Mouse (Mus musculus) stomach, postnatal 0 days (tissue): ENCODE data around the gene Prkcg.

Experiments
- CTCF ChIP-seq: IDR thresholded peaks from 2 replicates; pipeline ENCODE4 v1.5.1; 2016; ENCODE audit warnings: antibody characterized with exemption, low read depth, mild to moderate bottlenecking, moderate library complexity
- EP300 ChIP-seq: optimal IDR thresholded peaks from 2 replicates; pipeline ENCODE3; 2016; ENCODE audit warnings: antibody characterized with exemption

DNA sequence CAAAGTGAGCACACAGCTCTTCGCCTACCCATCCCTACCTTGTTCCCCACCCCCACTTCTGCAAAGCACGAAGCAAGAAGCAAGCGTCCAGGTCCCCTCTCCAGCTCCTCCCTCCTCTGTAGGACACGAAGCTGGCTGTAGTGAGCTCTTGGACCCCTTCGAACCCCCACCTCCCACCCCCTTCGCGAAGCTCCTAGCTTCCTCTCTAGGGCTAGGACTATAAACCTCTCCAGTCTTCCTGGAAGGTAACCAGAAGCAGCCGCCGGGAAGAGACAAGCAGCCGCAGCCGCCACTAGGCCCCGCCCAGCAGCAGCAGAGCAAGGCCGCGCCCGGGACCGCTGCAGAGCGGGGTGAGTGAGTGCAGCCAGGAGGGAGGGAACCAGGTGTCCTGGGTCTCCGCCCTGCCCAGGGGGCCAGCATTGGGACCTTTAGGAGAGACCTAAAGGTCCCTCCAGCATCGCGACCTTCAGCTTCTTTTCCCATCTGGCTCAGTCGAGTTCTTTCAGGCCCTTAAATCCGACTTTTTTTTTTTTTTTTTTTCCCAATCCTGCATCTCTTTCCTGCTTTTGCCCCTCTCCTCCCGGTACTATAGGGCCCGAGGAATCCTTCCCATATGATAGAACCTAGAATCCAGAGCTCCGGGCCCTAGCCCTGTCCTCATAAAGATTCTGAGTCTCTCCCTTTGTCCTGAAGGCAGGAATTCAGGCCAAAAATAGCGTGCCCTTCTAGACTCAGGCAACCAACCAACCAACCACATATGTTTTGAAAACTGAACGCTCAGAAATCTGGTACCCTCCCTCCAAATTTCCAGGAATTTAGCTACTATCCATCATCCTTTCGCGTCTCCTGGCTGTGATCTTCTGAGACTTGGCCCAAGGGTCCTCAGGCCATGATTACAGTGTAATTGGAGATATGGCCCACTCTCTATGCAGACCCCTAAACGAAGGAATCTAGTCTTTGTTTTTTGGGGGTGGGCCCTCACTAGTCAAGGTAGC, at the start of gene Prkcg, which contains the start of gene Myadm:
- TF ChIP-seq EP300 (no peak), CTCF (peak; percentile 13; the same call in 1 of the 2 replicates)
